Mouse (Mus musculus): Measurements from ENCODE around the gene Clnk.

GRCm38 (mm10) chr5:38904528-38905044, 28.0 kb upstream of the Clnk start:
- TF ChIP-seq CTCF (conservative IDR thresholded peaks at IDR 0.05; ENCODE audit: low read length) (no peak), POU5F1 (IDR thresholded peaks at IDR 0.05; ENCODE audit: borderline replicate concordance, low read length) (no peak), NANOG (IDR thresholded peaks at IDR 0.05; ENCODE audit: borderline replicate concordance, low read length) (no peak)

Data from E14TG2a.4 (cell line).